Mouse (Mus musculus) left cerebral cortex, postnatal 4 days (tissue): Measurements from ENCODE around the gene Hsp90b1. TPM values are rescaled to one million over a fixed set of nuclear protein-coding genes. Genes with fewer than 3 reads are reported as not detected.
A peak's percentile ranks its signal among the peaks of the same experiment; 100 is the strongest.
"Not testable (repeated sequence)": the region's sequence is repeated elsewhere in the genome, so short reads cannot be mapped to it uniquely, and the experiment has no call there.

ENCODE experiments used
- DNase-seq: peaks from one replicate; pipeline ENCODE4 v3.0.0-alpha.2; 2022
- intact Hi-C: fragments of 180-260 bp; cut with DNase I; formaldehyde crosslinking; loops from one replicate; pipeline ENCODE4 v1.15.1; 2025
- total RNA-seq, 2 experiments: library from RNA; stranded (reverse); gene quantifications; 2 replicates each; pipeline ENCODE4 v1.2.3; 2021

Gene Hsp90b1
- 100 to 1,000 TPM; 263 to 270 TPM for total RNA-seq

DNA sequence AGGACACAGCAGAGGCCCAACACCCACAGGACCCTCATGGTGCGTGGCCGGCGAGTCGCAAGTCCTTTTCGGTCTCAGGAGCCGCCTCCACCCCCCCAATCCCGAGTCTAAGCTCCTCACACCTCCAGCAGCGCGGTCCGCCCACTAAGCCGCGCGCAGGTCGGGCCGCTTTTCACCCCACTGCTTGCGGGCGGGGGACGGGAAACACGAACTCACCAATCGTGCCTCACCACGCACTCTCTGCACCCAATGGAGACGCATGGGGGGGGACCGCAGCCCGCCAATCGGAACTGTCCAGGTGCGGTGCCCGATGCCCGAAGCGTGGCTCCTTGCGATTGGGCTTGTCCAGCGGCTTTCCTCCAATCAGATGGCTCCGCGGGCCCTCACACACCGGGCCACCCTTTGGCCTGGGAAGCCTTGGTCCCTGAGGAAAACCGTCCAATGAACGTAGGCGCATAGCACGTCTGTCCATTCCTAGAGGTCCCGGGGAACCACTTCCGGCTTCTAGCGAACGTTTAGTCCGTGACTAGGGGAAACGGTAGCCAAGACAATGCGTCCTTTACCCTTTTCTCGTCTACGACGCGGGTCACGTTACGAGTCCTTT, at the start of gene Hsp90b1, which contains the start of gene Ttc41:
Gene Hsp90b1 (minus strand): TSS at position 192 of the 604 bp plus-strand sequence.
Gene Ttc41 (plus strand): TSS at position 494 of the 604 bp plus-strand sequence.
- intact Hi-C loops, result no loop called here
- DNase-seq, result peak; percentile 99

DNA sequence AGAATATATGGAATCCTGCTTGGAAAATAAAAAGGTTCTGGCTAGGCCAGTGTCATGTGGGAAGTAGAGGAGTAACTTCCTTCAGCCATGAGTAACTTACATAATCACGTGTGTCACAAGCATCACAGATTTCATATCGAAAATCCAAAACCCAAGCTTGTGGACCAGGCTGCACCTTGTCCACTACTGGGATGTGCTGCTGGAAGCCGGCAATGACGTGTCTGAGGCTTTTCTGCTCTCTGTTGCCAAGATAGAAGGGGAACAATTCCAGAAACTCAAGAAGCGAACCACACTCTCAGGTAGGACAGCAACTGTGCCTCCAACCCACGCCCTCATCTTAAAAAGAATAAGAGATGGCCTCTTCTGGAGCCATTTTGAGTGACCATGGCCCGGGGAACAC, 39.0 kb upstream of the Hsp90b1 start:
- intact Hi-C loops, result no loop called here
- no peak for DNase-seq

DNA sequence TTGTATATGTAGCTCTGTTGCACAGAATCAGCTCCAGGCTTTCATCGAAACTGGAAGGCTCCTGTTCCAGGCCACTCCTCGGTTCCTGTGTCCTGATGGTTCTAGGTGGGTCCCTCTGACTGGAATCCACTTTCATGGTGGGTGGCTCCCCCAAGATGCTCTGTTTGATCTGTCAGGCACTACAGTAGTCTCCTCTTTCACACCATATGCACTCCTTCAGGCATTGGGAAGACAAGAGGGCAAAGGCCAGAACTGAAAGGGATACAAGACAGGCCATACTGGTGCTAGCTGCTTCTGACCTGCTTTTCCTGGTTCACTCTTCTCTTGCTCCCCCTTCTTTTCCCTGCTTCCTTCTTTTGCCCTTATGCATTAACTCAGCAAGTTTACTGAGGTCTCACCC, 37.6 kb upstream of the Hsp90b1 start:
- intact Hi-C loops, result no loop called here

DNA sequence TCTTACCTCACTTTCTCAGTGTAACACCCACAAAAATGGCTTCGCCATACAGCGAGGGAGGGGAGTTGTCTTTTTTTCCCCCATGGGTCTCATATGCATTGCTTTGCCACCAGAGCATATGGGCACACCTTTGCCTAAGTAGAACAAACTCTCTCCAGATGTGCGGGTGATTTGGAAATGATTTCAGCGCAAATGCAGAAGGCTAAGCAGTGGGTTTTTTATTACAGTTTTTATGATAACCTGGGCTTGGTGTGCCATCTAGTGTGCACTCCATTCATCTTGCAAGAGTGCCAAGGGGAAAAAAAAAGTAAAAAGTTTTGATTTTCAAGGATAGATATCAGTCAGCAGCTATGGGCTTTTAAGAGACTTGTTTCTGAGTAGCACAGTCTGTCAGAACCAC, 29.7 kb upstream of the Hsp90b1 start:
- intact Hi-C loops, result no loop called here
- DNase-seq, result no peak

More for the DNA sequence above, 37.6 kb upstream of the Hsp90b1 start:
- DNase-seq, result no peak

DNA sequence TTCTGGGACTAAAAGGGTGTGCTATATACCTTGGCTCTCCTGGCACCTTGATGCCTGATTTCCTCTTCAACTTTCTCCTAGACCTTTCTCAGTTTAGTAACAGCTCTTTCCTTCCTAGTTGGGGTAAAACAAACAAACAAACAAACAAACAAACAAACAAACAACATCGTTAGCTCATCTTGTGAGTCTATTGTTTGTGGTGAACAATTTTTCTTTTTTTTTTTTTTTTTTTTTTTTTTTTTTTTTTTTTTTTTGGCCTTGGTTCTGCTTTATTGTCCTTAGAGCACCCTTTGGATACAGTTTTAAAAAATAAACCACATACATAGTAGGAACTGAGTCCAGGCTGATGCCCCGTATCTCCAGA, 26.2 kb upstream of the Hsp90b1 start:
- intact Hi-C loops, result no loop called here
- no peak for DNase-seq

DNA sequence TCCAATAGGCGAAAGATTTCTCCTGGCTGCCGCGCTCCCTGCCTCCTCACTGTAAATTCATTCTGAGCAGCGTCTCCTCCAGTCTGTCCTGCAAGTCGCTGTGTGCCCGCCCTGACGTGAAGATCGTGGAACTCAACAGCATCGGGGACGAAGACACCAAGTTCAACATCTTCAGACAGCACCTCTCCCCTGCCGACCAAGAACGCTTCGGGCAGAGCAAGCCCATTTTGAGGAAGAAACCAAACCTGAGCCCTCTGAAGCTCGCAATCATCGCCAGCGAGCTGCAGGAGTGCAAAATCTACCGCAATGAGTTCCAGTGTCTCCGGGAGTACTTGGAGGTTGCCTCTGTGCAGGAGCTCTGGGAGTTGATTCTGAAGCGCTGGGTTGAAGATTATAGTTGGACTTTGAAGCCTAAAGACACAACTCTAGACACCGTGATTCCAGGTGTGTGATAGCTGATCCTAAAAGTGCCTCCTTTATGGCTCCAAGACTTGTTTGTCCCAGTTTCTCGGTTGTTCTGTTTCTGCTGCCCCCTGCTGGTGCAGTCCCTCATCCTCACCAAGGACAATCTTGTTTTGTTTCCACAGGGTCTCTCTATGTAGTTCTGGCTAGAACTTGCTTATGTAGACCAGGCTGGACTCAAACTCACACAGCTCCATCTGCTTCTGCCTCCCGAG, 25.7 kb upstream of the Hsp90b1 start:
- DNase-seq, result peak; percentile 88
- intact Hi-C loops, result no loop called here

DNA sequence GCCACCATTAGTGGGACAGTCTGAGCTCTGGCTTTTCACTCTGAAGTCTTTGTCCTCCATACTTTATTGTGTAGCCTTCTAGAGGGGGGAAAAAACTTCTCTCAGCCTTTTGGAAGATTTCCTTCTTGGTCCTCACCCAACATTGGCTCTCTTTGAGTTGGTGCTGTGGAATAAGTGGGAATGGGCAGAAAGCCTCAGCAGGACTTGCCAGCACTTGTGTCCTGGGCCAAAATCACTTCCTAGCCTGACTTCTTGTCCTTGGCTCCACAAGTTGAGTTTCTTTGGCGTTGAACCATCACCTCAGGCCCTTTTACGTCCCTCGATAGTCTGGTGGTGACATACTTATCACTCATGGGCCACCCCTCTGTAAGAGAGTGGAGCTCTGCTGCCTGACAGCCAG, 22.9 kb upstream of the Hsp90b1 start:
- no peak for DNase-seq
- intact Hi-C loops, result no loop called here

DNA sequence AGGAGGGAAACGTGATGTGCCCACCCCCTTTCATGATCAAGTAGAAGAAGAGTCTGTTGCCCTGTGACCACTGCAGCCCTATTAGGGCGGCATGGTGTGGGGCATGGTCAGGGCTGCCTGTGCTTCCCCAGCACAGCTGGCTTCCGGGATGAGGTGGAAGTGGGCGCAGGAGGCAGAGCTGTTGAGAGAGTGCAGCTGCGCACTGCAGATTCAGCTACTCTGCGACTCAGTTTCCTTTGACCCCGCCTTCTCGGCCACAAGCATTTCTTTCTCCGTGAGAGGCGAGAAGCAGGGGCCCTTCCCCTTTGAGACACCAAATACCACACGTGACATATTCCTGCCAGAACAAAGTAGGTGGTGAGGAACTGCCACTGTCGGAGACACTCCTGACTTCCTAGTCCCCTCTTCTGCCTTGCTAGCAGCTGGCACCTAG, 22.3 kb upstream of the Hsp90b1 start:
- DNase-seq, result peak; percentile 13
- intact Hi-C loops, result no loop called here

DNA sequence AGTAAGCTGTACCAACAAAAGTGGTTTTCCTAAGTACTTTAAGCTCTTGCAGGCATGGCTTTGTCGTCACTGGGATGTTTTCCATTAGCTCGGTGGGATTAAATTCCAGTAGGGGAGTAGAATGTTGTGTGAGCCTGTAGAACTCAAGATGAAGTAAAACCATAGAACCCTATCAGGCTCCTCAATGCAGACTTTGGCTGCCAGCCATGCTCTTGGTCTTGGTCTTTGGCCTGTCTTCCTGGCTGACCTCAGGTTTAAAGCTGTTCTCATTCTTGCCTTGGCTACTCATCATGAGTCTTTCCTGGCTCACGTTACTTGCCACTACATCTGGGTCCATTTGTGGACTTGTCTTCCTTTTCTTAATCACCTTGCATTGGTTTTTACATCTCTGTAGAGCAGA, 6.8 kb upstream of the Hsp90b1 start:
- intact Hi-C loops, result no loop called here
- no peak for DNase-seq

DNA sequence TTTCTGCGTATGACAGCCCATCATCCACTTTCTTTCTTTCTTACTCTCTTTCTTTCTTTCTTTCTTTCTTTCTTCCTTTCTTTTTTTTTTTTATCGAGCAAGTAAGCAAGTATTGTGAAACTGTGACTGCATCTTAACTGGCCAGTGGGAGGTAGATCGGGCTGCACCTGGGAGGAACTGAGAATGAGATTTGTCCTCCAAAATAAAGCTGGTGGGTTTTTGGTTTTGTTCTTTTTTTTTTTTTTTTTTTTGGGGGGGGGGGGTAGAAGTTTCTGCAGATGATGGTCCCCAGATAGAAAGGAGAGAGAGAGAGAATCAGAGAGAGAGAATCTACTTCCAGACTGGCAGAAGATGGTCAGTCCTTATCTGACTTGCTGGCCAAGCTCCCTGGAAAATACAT, 1.8 kb upstream of the Hsp90b1 start:
- intact Hi-C loops, result no loop called here
- DNase-seq, result no peak

DNA sequence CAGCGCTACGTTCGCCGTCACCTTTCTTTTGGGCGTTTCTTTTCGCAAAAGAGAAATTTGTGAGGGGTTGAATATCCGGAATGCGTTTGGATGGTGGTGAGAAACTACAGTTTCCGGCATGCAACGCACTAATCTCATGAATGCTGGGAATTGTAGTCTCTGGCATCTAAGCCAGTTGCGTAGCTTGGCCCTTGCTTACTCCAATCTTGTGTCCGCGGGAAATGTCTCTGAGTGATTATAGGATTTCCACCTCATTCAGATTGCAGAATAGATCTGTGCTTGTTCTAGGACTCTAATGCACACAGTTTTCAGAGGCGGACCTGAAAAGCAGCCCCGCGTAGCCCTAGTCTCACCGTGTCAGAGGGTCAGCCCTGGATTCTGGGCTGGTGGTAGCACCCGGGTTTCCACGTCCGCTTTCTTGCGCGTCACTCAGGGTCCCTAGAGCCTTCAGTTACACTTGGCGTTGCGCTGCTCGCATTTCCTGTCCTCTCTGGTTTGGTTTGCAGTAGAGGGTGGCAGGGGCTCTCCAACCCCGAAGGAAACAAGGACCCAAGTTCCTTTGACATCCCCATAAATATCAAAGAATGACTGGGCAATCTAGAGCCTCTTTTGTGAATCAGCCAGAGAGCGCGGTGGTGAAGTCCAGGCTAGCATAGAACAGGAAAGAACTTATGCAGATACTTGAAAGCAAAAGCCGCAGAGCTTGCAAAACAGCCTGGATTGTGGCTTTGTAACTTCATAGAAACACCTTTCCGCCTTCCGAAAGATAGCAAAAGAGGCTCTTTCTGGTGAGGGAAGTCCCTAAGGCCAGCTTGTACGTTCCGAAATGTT, 828 bp upstream of the Hsp90b1 start:
- DNase-seq, result peak; percentile 64
- intact Hi-C loops, result no loop called here

DNA sequence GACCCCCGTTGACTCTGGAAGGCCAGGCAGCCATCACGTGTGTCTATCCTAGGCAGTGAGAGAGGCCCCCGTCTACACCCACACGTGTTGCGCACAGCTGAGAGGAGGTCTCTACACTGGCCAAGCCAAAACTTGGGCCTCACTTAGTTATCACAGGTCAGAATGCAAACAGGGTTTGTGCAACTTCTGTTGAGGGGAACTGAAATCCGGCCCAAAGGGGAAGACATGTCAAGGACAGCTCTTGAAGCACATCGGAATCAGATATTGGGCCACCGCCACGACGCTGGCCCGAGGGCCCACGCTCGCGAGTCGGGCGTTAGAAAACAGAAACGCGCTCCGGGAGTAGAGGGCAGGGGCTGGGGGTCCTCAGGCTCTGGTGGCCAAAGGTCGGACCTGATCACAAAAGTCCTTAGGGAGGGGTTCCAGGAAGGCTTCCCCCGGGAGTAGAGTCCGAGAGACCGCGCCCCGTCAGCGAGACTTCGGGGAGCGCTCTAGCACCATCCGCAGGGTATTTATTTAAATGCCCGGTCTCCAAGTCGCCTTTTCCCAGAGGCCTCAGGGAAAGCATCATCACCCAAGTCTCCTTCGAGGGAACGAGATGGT, 619 bp downstream of the Hsp90b1 start:
- intact Hi-C loops, result no loop called here

DNA sequence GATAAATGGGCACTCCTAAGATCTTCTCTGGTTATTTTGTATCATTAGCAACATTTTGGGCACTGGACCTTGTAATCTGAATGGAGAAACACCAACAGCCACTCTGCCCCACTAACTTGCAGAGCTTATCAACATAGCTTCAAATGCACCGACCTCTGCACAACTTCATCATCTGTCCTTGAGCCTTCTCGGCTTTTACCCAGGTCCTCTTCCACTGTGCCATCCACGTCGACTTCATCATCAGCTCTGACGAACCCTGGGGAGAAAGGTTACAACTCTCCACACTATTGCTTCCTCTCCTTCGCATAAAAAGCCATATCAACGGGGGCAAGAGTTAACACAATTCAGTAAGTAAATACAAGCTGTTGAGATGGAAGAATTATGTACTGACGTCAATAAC, 1.2 kb downstream of the Hsp90b1 start:
- intact Hi-C loops, result no loop called here
- no peak for DNase-seq

More for the DNA sequence above, 619 bp downstream of the Hsp90b1 start:
- DNase-seq, result peak; percentile 31

DNA sequence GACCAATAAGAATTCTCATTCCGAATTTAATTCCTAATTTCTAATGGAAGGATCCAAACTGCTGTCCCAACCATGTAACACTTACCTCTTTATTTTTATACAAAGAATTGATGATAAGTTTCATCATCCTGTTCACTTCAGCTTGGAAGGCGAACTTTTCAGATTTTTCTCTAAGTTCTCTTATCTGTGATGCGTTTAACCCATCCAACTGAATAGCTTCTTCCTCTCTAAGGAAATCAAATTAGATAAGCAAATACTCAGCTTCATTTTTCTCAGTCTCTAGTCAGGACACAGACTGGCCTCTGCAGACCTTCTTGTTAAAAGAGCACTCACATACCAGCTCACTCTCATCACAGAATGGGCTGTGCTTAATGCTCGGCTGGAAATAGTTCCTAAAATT, 1.9 kb downstream of the Hsp90b1 start:
- DNase-seq, result no peak
- intact Hi-C loops, result no loop called here

DNA sequence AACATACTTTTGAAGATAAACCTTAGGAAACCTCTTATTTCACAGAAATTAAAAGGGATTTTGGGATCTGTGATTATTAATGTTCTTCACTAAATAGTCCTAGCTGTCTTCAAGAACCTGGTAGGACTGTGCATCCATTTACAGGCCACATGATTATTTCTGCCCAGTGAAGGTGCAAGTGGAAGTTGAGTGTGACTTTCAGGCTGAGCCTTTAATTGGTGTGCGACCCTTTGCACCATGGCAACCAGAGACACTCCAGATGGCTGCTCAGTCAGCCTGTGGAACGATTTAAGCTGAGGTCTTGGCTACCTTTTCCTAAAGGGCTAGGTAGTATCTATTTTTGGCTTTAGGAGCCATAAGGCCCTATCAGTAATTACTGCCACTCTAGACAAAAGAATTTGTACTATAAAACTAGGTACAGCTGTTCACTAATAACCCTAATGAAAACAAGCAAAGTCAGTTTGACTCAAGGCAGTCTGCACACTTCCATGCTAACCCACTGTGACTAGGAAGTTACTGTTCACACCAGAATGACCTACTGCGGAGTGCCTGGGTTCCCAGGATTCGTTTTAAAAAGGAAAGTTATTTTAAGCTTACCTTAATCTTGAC, 2.9 kb downstream of the Hsp90b1 start:
- intact Hi-C loops, result no loop called here
- DNase-seq, result peak; percentile 33

DNA sequence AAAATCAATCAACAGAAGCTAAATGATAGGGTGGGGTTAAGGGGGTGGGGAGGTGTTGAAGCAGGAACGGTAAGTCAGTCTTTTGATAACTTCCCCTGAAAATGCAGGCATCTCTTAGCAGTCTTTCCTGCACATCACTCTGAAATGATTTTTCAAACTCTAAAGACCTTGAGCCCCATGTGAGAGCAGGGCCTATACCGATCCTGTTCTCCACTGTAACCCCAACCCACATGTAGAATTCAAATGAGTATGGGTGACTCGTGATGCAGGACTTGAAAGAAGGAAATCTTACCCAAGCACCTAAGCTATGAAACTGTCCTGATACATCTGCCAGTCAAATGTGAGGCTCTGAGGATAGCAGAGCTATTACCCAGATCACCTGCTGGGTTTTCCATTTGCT, 4.3 kb downstream of the Hsp90b1 start:
- intact Hi-C loops, result no loop called here
- no peak for DNase-seq

DNA sequence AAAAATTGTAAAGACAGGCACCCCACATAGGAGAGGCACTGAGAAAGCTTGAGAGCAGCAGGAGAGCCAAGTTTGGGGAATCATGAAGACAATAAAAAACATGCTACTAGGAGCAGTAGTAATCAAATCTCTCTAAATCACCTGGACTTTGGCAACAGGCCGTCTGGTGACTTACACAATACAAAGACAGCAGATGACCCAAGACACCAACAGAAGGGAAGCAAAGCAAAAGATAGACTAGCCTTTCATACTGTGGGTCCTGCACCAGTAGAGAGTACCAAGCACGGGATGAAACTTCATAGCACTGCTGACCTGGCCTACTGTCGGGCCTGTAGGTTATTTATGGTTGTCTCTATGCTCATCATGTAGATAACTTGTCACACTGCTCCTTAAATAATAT, 5.1 kb downstream of the Hsp90b1 start:
- intact Hi-C loops, result no loop called here
- no peak for DNase-seq

DNA sequence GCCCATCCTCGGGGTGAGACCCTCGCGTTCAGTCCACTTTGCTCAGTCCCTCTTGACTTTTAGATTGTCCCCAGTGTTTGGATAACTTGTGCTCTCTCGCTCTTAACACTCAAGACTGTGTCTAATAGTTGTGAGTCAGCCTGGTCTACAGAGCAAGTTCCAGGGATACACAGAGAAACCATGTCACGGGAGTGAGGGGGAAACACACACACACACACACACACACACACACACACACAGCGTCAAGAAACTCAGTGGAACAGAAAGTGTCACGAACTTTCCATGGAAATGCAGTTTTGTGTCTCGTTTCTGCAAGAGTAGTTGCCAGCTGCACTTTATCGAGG, 19.3 kb downstream of the Hsp90b1 start:
- intact Hi-C loops, DNase-seq: not testable (repeated sequence)

DNA sequence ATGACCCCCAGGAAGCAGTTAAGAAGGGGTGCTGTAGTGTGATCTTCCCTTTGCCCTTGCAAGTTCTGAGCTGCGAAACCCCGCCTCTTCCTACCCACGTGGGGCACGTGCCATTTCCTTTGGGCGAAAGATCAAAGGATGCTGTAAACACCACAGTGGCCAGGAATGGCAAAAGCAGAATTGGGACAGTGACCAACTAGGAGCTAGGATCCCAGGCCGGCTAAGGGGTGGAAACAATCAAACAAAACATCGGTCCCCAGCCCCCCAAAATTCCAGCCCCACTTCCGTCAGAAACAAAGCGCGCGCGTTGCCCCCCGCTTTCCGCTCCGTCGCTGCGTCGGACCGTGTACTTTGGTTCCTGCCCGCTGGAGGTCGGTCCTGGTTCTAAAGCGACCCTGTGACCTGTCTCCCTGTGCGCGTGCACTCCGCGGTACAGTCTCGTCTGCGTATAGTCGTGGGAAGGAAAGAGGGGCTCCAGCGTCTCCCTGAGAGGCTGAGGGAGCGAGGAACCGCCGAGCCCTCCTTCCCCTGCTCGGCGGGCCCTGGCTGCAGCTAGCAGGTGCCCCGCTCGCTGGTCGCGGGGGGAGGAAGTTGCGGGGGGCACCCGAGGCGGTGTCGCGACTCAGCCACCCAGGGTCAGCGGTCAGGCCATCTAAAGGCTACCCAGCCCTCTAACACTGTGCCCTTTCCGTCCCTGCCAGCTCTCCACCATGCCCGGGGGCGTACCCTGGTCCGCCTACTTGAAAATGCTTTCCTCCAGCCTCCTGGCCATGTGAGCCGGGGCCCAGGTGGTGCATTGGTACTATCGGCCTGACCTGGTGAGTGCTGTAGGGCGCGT, 19.9 kb downstream of the Hsp90b1 start:
- intact Hi-C loops, result not testable (repeated sequence)
- peak; percentile 80 for DNase-seq

DNA sequence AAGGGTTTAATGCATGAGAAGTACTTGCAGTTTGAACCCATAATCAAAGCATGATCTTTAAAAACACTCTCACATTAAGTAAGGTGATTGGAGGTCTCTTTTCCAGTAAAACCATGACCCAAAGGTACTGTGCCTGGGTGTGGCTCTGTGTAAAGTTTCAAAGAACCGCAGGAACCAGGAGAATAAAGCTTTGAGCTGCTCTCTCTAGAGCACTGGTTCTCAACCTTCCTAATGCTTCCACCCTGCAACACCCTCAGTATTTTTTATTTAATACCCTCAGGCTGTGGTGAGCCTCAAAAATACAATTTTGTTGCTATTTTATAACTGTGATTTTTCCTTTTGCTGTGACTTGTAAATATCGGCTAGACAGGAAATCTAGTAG, 20.5 kb downstream of the Hsp90b1 start:
- intact Hi-C loops, DNase-seq: not testable (repeated sequence)
